Comparison of ENCODE assay signal across 12 mouse cellular contexts in the genomic region with DNA sequence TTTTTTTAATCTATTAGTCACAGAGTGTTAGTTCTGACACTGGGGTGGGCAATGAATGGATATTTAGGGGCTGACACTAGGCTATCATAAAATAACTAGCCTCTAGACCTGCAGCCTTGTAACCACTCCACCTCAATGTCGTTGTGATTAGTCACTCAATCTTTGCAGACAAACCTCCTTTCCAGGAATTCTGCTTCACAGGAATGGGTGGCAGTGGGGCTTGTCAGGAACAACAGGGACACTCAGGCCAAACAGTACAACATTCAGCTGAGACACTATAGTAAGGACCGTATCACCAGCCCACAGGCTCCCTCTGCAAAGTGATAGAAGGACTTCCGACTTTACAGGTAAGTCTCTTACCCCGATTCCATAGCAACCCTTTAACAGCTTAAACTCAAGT.
"Had no signal": no experiment of that assay in that cellular context is flagged by ENCODE, and none has a peak within 500 bp of the region (broad histone marks: within the 10 kb centered on the region; RNA-seq: fewer than 3 reads in every experiment).

No protein-coding gene starts in this region.

- H3K9me3 ChIP-seq: limb, embryonic 12.5 days; lung, embryonic 15.5 days; neural tube, embryonic 13.5 days had no signal

- H3K36me3 ChIP-seq: limb, embryonic 12.5 days; lung, embryonic 15.5 days; midbrain, embryonic 12.5 days; neural tube, embryonic 13.5 days had no signal

- H3K9ac ChIP-seq: limb, embryonic 12.5 days; lung, embryonic 15.5 days; midbrain, embryonic 12.5 days; neural tube, embryonic 13.5 days had no signal

- H3K4me2 ChIP-seq: limb, embryonic 12.5 days; lung, embryonic 15.5 days; midbrain, embryonic 12.5 days; neural tube, embryonic 13.5 days had no signal

- ATAC-seq: midbrain, embryonic 16.5 days had no signal

- H3K27me3 ChIP-seq: limb, embryonic 12.5 days; lung, embryonic 15.5 days; neural tube, embryonic 13.5 days had no signal

- DNase-seq: kidney, adult 11 months; kidney, adult 9 months; kidney, postnatal 36 days; right cerebral cortex, postnatal 14 days; thymus, adult 18-20 months; thymus, postnatal 25 days had no signal

- H3K4me3 ChIP-seq: limb, embryonic 12.5 days; lung, embryonic 15.5 days; midbrain, embryonic 12.5 days; neural tube, embryonic 13.5 days had no signal

- H3K27ac ChIP-seq: kidney, postnatal 0 days; limb, embryonic 12.5 days; lung, embryonic 15.5 days; midbrain, embryonic 12.5 days; neural tube, embryonic 13.5 days had no signal
